Mouse (Mus musculus) kidney, adult 2 months (tissue): ENCODE measurements around the gene Aak1.

Source experiments
- CTCF ChIP-seq: fragments of 200-500 bp; conservative IDR thresholded peaks from 2 replicates; pipeline ENCODE4 v1.5.1; 2011; ENCODE audit warnings: low read depth, mild to moderate bottlenecking, control low read depth, low read length, moderate library complexity, mixed read lengths; ENCODE audit not compliant: insufficient read depth, insufficient read length
- POLR2A ChIP-seq: fragments of 200-500 bp; IDR thresholded peaks from one replicate; pipeline ENCODE4 v1.6.1; 2011; ENCODE audit warnings: low read depth, low read length, control low read depth

DNA sequence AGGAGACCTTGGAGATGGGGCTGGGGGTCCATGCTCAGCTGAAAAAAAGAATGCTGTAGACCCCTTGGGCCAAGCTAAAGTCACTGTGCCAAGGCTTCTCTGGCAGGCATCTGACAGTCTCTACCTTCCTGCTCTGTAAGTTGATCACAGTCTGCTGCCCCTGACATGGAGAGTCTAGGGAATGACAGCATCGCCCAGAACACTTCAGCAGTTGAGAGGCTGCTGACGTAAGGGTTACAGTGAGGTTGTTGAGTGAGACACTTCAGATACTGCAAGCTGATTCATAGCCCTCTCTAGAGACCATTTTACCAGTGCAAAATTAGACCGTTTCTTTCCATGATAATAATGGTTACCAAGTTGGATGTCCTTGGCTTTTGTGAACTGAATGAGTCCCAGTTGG is 141.7 kb downstream of the Aak1 start:
- no peak for TF ChIP-seq CTCF
- TF ChIP-seq POLR2A: no peak
